Mouse (Mus musculus): ENCODE measurements around the gene Cxcr4.
"Not testable (repeated sequence)": the region's sequence is repeated elsewhere in the genome, so short reads cannot be mapped to it uniquely, and the experiment has no call there.

Cxcr4 gene

GRCm38 (mm10) chr1:128600549-128600948, 8.5 kb upstream of the Cxcr4 start:
- DNase-seq (ENCODE audit: low read depth): no peak

DNA sequence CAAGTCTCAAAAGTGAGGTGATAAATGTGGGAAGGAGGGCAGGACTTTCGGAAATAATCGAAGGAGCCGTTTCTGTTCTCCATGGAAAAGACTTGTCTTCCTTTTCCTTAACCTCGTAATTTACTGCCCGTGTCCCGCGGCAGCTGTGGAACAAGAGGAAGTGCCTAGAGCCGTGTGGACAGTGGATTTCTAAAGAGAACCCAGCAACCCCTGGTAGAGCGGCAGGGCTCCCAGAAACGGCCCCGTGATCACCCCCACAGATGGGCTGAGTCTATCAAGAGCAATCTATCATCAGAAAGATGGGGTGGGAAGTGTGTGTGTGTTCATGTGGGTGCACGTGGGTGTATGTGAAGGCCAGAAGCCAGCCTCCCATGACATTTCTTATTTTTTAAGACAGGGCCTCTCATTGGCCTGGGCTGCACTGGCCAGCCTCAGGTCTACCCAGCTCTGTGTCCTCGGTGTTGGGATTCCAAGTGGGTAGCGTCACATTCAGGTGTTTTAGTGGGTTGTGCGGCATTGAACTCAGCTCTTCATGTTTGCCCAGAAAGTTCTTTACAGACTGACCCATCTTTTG, 5.2 kb upstream of the Cxcr4 start:
- DNase-seq (ENCODE audit: low read depth): no peak

DNA sequence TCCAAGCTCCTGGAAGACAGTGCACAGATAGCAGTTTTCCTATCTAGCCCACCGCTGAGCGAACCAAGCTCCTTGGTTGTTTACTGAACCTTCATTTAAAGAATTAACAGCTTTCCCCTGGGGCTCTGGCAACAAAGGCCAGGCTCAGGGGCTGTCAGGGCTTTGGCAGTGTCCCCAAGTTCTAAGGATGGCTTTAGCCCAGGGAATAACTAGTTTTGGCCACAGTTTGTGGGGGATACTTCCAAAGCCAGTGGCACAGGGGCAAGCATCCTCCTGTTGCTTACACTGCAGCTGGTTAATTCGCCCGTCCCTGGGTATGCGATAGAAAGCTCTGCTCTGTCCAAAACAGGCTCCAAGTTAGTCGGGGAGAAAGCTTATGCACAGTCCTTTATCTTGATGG, 3.4 kb upstream of the Cxcr4 start:
- no peak for DNase-seq (ENCODE audit: low read depth)

GRCm38 (mm10) chr1:128595105-128595420, 3.0 kb upstream of the Cxcr4 start:
- DNase-seq (ENCODE audit: low read depth): no peak

DNA sequence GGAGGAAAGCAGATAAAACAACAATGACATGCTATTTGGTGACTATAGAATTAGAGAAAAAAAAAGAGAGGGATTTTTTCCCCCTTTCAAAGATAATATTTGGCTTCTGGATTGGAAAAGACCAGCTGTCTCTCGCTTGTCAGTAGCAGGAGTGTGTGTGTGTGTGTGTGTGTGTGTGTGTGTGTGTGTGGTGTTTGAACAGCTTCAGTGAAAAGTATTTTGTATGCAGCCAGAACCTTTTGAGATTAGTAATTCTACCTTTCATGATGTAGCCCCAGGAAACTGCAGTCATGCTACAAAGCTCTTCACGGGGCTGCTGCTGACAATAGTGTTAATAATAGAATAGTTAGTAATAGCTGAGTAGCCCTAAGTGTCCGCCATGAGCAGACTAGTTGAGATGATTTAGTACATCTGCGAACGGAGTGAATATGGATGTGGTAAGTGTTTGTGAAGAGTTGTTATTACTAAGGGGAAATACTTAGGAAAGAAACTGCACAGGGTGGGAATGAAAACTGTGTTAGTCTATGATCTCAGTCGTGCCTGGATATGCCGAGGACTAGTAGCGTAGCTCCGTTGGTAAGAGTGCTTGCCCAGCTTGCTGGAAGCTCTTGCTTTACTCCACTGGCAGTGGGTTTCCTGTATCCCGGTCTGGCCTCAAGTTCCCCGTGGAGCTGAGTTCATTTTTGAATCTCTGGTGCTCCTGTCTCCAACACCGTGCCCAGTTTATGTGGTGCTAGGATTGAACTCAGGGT, 2.4 kb upstream of the Cxcr4 start:
- no peak for DNase-seq (ENCODE audit: low read depth)

- DNase-seq (ENCODE audit: low read depth): no peak
Measured at GRCm38 (mm10) chr1:128592961-128593501, 938 bp upstream of the Cxcr4 start.

- no peak for DNase-seq (ENCODE audit: low read depth)
Measured at GRCm38 (mm10) chr1:128591721-128592210, 327 bp downstream of the Cxcr4 start.

GRCm38 (mm10) chr1:128590816-128591720, 1.0 kb downstream of the Cxcr4 start:
- no peak for DNase-seq (ENCODE audit: low read depth)

DNA sequence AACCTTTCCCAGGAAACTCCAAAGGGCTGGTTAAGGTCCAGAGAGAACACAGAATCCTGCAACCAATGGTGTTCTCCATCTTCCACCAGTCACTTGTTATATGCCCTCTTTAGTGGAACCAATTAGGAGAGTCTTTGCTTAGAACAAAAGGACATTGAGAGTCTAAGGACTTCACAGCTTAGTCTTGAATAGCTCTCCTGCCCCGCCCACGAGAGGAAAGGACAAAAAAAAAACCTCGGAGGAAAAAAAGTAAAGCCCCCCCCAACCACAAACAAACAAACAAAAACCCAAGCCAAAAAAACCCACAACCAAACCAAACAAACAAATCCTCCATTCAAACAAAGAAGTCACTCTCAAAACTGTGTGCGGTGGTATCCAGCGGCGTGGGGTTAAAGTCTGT, 2.1 kb downstream of the Cxcr4 start:
- no peak for DNase-seq (ENCODE audit: low read depth)

DNA sequence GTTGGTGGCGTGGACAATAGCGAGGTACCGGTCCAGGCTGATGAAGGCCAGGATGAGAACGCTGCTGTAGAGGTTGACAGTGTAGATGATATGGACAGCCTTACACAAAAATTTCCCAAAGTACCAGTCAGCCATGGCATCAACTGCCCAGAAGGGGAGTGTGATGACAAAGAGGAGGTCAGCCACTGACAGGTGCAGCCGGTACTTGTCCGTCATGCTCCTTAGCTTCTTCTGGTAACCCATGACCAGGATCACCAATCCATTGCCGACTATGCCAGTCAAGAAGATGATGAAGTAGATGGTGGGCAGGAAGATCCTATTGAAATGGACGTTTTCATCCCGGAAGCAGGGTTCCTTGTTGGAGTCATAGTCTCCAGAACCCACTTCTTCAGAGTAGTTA, 2.6 kb downstream of the Cxcr4 start:
- no peak for DNase-seq (ENCODE audit: low read depth)

DNA sequence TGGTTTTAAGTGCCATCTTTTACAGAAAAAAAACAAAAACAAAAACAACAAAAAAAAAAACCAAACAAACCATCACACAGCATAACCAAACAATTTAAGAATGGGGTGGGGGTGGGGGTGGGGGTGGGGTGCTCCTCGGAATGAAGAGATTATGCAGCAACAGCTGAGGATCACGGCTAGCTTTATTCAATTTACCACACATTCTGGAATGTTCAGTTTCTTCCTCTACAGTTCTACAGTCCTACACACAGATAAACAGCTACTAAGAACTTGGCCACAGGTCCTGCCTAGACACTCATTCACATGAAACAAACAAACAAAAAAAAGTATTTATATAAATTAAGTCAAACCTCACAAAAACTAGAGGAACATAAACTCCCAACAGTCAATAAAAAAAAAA, 3.8 kb downstream of the Cxcr4 start:
- DNase-seq (ENCODE audit: low read depth): no peak

DNA sequence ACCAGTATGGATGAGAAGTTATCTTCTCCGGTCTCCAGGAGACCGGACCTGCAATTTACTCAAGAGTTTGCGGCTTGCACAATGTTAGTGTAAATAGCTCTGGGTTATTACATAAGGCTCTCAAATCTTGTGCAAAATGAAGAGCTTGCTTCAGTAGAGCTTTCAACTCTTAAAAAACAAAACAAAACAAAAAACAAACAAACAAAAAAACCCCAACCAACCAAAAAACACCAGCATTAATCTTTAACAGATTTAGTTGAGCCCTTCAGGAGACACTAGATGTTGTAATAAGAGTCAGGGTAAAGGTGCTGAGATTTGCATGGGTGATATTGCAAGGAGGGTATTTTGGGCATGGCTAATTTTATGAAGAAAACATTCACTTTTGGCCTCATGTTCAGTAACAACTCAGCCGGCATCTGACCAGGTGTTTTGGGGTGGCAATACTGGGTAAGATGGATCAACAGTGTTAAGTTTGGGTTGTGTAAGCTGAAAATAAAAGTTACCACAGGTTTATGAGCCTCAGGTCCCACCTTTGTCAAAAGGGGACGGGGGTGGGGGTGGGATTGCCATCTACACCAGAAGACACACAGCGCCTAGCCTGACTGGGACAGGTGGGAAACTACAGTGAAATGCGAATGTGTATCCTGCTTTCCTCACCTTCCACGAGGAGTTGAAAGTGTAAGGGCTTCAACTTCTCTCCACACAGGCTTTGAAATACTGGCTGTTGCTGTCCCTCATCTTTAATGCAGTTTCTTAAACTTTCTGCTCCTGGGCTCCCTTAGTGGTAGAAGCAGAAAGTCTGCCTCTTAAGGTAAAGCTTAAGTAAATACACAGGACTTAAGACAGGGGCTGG, 4.9 kb downstream of the Cxcr4 start:
- no peak for DNase-seq (ENCODE audit: low read depth)

DNA sequence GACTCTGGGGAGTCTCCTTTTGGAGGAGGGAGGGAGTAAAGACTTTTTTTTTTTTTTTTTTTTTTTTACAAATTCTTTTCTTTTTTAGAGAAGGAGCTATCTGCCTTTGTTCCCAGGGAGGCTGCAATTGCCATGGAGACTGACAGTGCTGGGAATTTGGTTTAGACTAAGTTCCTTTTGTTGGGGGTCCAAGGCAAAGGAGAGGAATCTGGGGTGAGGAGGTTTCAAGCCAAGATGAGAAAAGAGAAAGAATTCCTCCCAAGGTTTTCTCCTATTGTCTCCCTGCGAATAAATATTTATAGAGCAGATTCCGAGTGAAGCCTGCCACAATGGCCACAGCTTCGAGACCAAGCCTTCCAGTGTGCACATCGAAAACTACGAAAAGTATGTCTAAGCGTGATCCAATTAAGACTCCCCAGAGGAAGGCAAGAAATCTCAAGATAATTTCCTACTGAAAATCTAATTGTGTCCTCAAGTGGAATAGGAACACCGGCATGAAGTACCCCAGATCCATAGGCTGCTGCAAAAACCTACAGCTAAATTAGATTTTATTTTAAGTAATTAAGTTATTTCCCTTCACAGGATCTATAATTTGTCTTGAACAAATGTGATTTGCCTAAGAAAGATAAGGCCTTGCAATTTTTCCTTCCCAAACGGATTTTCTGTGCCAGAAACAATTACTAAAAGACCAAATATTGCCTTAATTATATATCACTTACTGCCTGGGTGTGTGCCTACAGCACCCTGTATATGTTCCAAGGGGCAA, 5.7 kb downstream of the Cxcr4 start:
- DNase-seq (ENCODE audit: low read depth): no peak

- DNase-seq (ENCODE audit: low read depth): no peak
Measured at GRCm38 (mm10) chr1:128585396-128586161, 6.5 kb downstream of the Cxcr4 start.

GRCm38 (mm10) chr1:128584716-128585115, 7.4 kb downstream of the Cxcr4 start:
- DNase-seq (ENCODE audit: low read depth): not testable (repeated sequence)

DNA sequence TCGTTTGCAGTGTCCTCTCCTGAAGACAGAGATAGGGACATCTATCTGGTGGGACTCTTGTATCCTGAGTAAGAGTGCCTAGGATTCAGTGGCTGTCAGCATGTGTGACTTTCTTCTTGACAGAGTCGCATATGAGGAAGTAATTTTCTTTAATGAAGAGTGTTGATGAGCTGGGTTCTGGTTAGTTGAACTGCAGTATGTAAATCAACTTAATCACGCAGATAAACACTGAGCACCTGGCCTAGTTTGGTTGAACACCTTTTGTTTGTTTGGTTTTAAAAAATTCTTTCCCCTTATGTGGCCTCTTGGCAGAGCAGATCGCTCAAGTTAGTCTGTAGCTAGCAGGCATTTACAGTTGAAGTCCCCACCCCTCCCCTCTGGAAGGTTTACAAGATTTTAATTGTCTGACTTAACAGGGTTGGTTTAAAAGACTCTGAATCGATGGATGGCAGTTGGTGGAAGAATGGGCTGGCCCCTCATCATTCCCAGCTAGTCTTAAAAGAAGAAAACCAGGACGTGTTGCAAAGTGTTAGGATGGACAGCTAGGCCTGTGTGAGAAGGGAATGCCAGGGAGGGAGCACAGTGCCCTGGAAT, 8.7 kb downstream of the Cxcr4 start:
- DNase-seq (ENCODE audit: low read depth): no peak

GRCm38 (mm10) chr1:128580321-128580720, 11.8 kb downstream of the Cxcr4 start:
- no peak for DNase-seq (ENCODE audit: low read depth)

GRCm38 (mm10) chr1:128578454-128578853, 13.6 kb downstream of the Cxcr4 start:
- no peak for DNase-seq (ENCODE audit: low read depth)

DNA sequence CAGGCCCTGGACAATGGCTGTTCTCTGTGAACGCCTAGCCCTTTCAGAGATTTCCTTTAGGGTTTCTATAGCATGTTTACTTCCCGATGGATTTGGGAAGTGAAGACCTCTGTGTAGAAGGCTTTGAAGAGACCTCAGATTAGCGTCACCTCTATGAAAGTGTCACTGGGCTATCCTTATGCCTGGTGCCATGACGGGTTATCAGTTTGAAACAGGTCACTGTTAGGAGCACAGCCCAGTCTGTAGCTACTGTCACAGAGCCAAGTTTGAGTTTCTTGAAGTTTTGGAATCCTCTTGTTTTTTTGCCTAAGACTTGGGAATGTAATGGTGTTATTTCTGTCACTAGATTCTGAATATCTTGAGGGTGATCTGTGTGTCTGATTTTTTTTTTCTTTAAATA, 17.0 kb downstream of the Cxcr4 start:
- no peak for DNase-seq (ENCODE audit: low read depth)

GRCm38 (mm10) chr1:128571033-128571432, 21.1 kb downstream of the Cxcr4 start:
- DNase-seq (ENCODE audit: low read depth): no peak
